Mouse (Mus musculus): ENCODE data around the gene Pde4d.

Pde4d gene

GRCm38 (mm10) chr13:109951466-109951865, 1501.7 kb downstream of the Pde4d start:
- no peak for DNase-seq (ENCODE audit: low read depth in 2 of 2, low spot score in 2 of 2)

GRCm38 (mm10) chr13:109954189-109954588, 1504.4 kb downstream of the Pde4d start:
- no peak for DNase-seq (ENCODE audit: low read depth in 2 of 2, low spot score in 2 of 2)

GRCm38 (mm10) chr13:109957953-109958352, 1508.2 kb downstream of the Pde4d start:
- no peak for DNase-seq (ENCODE audit: low read depth in 2 of 2, low spot score in 2 of 2)

GRCm38 (mm10) chr13:109982821-109983443, 1533.2 kb downstream of the Pde4d start:
- no peak for DNase-seq (ENCODE audit: low read depth in 2 of 2, low spot score in 2 of 2)

GRCm38 (mm10) chr13:109985411-109985810, 1535.7 kb downstream of the Pde4d start:
- no peak for DNase-seq (ENCODE audit: low read depth in 2 of 2, low spot score in 2 of 2)

- DNase-seq (ENCODE audit: low read depth in 2 of 2, low spot score in 2 of 2) = no peak
These were observed 1536.1 kb downstream of the Pde4d start for GRCm38 (mm10) chr13:109985892-109986291.

GRCm38 (mm10) chr13:109992775-109993505, 1543.2 kb downstream of the Pde4d start:
- no peak for DNase-seq (ENCODE audit: low read depth in 2 of 2, low spot score in 2 of 2)

GRCm38 (mm10) chr13:109994240-109994764, 1544.6 kb downstream of the Pde4d start:
- DNase-seq (ENCODE audit: low read depth in 2 of 2, low spot score in 2 of 2) = no peak

- DNase-seq (ENCODE audit: low read depth in 2 of 2, low spot score in 2 of 2) = no peak
These were observed 1552.3 kb downstream of the Pde4d start for GRCm38 (mm10) chr13:110002081-110002480.
